Mouse (Mus musculus): Measurements from ENCODE around the gene C4b.
"Not testable (repeated sequence)": the region's sequence is repeated elsewhere in the genome, so short reads cannot be mapped to it uniquely, and the experiment has no call there.

C4b gene

DNA sequence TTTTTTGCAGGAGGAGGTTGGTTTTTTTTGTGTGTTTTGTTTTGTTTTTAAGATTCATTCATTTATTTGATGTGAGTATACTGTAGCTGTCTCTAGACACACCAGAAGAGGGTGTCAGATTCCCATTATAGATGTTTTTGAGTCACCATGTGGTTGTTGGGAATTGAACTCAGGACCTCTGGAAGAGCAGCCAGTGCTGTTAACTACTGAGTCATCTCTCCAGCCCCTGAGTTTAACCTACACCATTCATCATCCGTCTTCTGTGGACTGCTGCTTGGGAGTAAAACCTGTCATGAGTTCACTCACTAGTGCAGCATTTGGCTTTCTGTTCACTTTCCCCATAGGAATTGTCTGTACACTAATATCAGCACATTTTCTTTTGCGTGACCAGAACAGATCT, 37.2 kb downstream of the C4b start:
- not testable (repeated sequence) for DNase-seq (ENCODE audit: low read depth in 2 of 2, low spot score in 2 of 2)

DNA sequence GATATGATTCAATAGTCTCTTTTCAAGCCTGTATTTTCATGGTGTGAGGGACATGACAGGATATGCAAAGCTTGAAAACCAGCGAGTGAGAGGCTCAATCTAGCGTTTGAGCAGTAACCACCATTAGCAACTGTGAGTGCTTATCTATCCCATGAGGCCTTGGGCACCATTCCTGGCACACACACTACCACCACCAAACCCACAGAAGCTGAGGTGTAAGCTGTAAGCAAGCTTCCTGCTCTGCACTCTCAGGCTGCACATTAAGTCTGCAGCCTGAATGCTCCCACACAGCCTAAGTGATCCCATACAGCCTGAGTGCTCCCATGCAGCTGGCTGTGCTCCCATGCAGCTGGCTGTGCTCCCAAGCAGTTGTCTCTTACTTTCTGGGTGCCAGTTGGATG, 43.0 kb downstream of the C4b start:
- no peak for DNase-seq (ENCODE audit: low read depth in 2 of 2, low spot score in 2 of 2)

GRCm38 (mm10) chr17:34699575-34700408, 43.9 kb downstream of the C4b start:
- no peak for DNase-seq (ENCODE audit: low read depth in 2 of 2, low spot score in 2 of 2)

DNA sequence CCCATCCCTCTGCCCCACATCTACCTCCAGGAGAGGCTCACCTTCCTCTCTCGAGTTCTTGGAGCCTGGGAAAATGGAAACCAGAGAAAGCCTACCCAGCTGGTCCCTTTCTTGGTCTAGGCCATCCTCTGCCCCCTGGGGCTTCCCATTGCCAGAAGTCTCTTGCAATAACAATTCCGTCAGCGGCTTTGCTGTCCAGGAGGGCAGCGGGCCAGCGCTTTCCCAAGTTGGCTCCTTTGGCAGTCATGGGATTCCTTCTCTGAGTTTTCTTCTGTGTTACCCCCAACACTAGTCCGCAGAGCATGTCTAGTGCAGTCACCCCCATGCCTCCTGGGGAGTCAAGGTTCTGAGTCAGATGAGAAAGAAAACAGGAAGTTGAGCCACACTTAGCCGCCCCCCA, 50.8 kb downstream of the C4b start:
- DNase-seq (ENCODE audit: low read depth in 2 of 2, low spot score in 2 of 2), result no peak

DNA sequence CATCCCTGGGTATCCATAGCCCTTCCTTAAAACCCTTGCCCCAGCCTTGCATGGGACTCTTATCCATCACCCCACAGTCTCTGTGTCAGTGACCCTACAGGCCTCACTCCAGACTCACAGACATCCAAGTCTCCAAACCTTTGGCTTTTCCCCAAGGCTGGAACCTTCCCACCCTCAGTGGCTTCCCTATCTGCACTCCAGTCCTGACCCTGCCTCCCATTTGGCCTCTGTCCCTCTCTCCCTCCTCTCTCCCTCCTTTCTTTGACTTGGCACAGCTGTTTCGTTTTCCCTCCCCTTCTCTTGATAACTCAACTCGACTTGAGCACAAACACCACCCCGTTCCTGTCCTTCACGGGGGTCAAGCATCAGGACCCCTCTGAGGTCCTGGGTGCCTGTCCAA, 53.2 kb downstream of the C4b start:
- no peak for DNase-seq (ENCODE audit: low read depth in 2 of 2, low spot score in 2 of 2)

GRCm38 (mm10) chr17:34688889-34689288, 54.8 kb downstream of the C4b start:
- DNase-seq (ENCODE audit: low read depth in 2 of 2, low spot score in 2 of 2), result no peak

DNA sequence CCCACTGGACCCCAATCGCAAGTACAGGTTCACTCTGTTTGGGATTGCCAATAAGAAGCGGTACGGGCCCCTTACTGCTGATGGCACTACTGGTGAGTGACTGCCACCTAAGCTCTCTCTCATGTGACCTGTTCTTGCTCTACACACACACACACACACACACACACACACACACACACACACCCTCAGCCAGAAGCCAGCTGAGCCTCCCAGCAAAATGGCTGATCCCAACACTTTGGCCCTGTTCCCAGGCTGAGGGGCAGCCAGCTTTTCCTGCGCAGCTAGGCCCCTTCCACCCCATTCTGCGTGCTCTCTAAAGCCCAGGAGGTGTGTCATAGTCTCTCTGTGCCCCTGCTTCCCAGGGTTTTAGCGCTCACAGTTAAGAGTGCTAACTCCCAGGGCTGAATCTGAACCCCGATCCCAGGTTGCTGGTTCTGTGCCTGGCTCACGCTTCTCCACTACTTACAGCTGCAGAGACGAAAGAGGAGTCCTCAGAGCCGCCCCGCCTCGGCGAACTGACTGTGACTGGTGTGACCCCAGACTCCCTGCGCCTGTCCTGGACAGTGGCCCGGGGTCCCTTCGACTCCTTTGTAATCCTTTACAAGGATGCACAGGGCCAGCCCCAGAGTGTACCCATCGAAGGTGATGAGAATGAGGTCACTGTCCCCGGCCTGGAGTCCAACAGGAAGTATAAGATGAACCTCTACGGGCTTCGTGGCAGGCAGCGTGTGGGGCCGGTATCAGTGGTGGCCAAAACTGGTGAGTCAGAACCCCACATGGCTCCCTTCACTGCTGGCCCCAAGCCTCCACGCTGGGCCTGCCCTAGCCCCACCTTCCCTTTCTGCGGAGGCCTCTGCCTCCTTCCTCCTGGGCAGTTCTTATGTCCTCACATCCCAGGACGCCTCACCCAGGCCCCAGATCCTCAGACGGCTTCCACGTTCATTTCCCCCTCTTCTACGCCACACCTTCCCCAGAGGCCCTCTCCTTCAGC, 58.3 kb downstream of the C4b start:
- DNase-seq (ENCODE audit: low read depth in 2 of 2, low spot score in 2 of 2), result no peak

- no peak for DNase-seq (ENCODE audit: low read depth in 2 of 2, low spot score in 2 of 2)
Observed at GRCm38 (mm10) chr17:34684253-34684893, 59.3 kb downstream of the C4b start.

DNA sequence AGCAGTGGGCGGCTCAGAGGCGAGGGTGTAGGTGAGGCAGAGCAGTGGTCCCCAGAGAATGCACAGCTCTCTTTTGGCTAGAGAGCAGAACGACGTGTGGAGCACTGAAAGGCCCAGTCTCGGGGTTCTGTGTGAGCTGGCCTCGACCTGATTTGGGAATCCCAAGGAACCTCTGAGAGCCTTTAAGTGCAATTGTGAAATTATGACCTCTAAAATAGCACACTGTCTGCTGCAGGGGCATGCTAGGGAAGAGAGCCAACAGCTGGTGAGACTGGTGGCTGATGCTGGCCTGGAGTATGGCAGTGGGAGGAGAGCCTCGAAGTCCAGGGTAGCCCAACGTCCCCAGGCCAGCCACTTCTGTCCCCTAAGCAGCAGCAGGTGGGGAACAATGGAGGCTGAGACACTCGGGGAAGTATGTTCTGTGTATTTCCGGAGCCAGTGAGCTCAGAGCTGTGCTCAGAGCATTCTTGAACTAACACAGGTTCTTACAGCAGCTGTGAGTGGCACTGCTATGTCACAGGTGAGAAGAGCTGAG, 59.9 kb downstream of the C4b start:
- no peak for DNase-seq (ENCODE audit: low read depth in 2 of 2, low spot score in 2 of 2)

DNA sequence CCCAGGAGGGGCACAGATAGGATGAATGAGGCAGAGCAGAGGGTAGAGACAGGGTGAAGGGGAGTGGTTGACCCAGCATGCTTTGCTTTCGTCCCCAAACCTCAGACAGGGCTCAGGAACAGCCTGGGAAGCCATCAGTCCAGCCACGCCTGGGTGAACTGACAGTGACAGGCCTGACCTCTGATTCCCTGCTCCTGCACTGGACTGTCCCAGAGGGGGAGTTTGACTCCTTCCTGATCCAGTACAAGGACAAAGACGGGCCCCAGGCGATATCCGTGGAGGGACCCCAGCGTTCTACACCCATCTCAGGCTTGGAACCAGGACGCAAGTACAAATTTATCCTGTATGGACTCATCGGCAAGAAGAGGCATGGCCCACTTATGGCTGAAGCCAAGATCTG, 60.5 kb downstream of the C4b start:
- no peak for DNase-seq (ENCODE audit: low read depth in 2 of 2, low spot score in 2 of 2)

GRCm38 (mm10) chr17:34681881-34682536, 61.7 kb downstream of the C4b start:
- DNase-seq (ENCODE audit: low read depth in 2 of 2, low spot score in 2 of 2), result no peak

DNA sequence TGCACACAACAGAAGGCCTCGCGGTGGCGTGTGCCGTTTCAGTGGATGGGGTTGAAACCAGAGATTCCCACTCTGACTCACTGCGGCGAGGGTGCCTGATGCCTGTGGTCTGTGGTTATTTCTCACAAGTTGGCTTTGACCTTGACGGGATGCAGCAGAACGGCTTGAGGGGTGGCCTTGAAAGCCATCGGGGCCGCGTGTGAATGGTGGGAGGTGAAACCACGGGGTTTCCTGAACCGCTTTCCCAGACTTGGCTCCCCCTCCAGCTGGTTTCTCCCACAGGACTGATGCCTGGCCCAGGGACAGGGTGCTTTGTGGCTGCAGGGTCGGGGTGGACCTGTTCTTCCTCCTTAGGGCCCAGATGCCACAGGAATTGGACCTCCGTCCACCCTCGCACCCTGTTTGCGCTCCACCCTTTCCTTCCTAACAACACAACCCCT, 62.5 kb downstream of the C4b start:
- DNase-seq (ENCODE audit: low read depth in 2 of 2, low spot score in 2 of 2), result no peak

DNA sequence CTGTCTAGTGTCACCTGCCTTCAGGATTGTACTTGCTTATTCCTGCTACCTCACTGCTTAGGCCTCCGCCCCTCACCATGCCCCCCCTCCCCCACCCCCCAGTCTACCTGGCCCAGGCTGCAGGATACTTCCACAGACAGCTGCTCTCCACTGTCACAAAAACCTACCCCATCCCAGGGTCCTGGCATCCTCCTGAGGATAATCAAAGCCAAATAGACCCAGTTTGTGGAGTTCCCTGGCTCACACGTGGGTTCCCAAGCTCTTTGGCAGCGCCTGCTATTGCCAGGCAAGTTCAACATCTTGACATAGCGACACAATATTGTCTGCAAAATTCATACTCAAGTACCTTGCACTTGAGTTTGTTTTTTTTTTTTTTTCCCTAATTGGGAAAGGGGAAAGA, 63.1 kb downstream of the C4b start:
- no peak for DNase-seq (ENCODE audit: low read depth in 2 of 2, low spot score in 2 of 2)

- DNase-seq (ENCODE audit: low read depth in 2 of 2, low spot score in 2 of 2), result no peak
Observed at GRCm38 (mm10) chr17:34680191-34680590, 63.5 kb downstream of the C4b start.

All from CD8-positive naive resting alpha-beta T cell, adult 2 months (primary cell).